Mouse (Mus musculus): ENCODE results near the gene Slc22a3. TPM values are rescaled to one million over a fixed set of nuclear protein-coding genes. Genes with fewer than 3 reads are reported as not detected.

Slc22a3 gene
- polyA plus RNA-seq, 1 experiment, result 3.3 TPM

DNA sequence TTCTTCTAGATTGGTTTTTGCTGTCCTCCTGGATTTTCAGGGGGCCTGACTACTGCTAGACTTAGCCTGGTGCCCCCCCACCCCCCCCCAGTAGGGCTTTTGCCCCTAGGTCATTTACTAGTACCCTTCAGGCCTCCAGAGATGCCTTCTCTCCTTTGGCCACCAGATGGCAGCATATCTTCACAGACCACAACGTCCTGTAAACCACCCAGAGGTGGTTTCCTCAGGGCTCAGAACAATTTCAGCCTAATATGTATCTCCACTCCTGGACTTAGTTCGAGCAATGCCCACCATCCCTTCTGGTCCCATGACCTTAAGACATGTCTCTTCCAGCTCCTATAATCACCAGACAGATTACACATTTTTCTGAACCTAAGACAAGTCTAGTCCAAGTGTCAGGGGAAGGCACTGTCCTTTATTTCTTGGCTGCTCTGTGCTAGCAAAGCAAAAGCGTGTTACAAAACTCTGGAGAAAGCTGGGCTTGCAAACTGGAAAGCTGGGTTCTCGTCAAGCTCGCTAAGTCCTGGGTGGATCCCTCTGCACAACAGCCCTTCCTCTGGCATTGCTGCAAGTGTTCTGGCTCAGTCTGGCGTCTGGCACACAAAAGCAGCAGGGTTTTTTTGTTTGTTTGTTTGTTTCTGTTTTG, 91.1 kb downstream of the Slc22a3 start:
- Histone ChIP-seq H3K27ac (ENCODE audit: control insufficient read depth, insufficient read depth, low read length) (no peak overlapping the region), H3K4me3 (ENCODE audit: control insufficient read depth, insufficient read depth, low read length) (no peak overlapping the region), H3K27me3 (ENCODE audit: control insufficient read depth, insufficient read depth, low read length) (no peaks in the 10 kb centered on the region), H3K4me1 (replicated peaks; ENCODE audit: control insufficient read depth, insufficient read depth, low read length) (peaks cover 5% of the 10 kb centered on the region; the same call in 1 of the 2 replicates), H3K36me3 (ENCODE audit: control insufficient read depth, insufficient read depth, low read length) (no peaks in the 10 kb centered on the region)
- peak; percentile 80 for DNase-seq
- WGBS, result 53% methylated on average over 6 of the region's 6 CpGs
- TF ChIP-seq CTCF (IDR thresholded peaks at IDR 0.05; ENCODE audit: borderline replicate concordance, control insufficient read depth, extremely low read depth, insufficient read depth, low read length, poor library complexity) (no peak), POLR2A (IDR thresholded peaks at IDR 0.05; ENCODE audit: control insufficient read depth, extremely low read depth, insufficient read depth, low read length, poor library complexity) (no peak)

DNA sequence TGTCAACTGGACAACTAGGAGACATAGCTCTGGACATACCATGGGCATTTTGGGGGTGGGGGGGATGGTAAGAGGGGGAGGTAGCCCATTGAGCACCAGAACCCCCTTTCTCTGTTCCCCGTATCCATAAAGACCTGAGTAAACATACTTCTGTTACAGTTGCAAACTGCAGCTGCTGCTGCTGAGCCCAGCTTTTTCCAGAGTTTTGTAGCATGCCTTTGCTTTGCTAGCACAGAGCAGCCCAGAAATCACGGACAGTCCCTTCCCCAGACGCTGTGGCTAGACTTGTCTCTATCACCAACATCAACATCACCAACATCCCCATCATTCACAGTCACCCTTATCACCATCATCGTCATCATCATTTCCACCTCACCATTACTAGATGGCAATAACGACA, 91.8 kb downstream of the Slc22a3 start:
- Histone ChIP-seq H3K36me3 (ENCODE audit: control insufficient read depth, insufficient read depth, low read length) (no peaks in the 10 kb centered on the region), H3K27me3 (ENCODE audit: control insufficient read depth, insufficient read depth, low read length) (no peaks in the 10 kb centered on the region), H3K4me1 (replicated peaks; ENCODE audit: control insufficient read depth, insufficient read depth, low read length) (peaks cover 5% of the 10 kb centered on the region; the same call in 1 of the 2 replicates), H3K27ac (ENCODE audit: control insufficient read depth, insufficient read depth, low read length) (no peak overlapping the region), H3K4me3 (ENCODE audit: control insufficient read depth, insufficient read depth, low read length) (no peak overlapping the region)
- WGBS, result 78% methylated on average over 5 of the region's 5 CpGs
- no peak for TF ChIP-seq CTCF (IDR thresholded peaks at IDR 0.05; ENCODE audit: borderline replicate concordance, control insufficient read depth, extremely low read depth, insufficient read depth, low read length, poor library complexity)
- no peak for TF ChIP-seq POLR2A (IDR thresholded peaks at IDR 0.05; ENCODE audit: control insufficient read depth, extremely low read depth, insufficient read depth, low read length, poor library complexity)
- no peak for DNase-seq

DNA sequence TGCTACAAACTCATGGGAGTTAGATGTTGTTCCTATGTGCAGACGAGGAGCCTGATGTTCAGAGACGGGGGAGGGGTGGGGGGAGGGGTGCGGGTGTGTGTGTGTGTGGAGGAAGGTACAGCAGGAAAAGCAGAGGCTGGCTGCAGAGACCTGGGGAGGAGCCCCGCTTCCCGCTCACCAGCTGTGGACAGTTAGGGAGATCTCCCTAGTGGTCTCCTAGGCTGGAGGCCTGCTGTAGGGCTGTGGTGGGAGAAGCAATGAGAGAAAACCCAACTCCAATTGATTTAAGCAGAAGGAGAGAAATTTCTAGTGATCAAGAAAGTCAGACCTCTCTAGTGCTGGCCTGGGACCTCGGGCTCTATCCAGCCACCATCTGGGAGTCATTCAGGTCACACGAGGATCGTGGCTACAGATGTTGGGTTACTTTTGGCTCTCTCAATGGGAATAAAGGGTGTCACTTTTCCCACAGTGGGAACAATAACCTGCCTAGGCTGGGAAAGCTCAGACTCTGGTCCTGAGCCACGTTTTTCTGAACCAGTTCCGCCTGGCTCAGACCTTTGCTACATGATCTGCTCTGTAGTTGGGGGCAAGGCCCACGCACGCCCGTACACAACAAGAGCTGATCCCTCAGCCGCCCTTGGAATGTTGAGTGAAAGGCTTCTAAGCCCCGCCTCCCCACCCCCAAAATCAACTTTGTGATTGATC, 92.3 kb downstream of the Slc22a3 start:
- TF ChIP-seq POLR2A (IDR thresholded peaks at IDR 0.05; ENCODE audit: control insufficient read depth, extremely low read depth, insufficient read depth, low read length, poor library complexity) (no peak), CTCF (IDR thresholded peaks at IDR 0.05; ENCODE audit: borderline replicate concordance, control insufficient read depth, extremely low read depth, insufficient read depth, low read length, poor library complexity) (no peak)
- Histone ChIP-seq H3K27me3 (ENCODE audit: control insufficient read depth, insufficient read depth, low read length) (no peaks in the 10 kb centered on the region), H3K4me1 (replicated peaks; ENCODE audit: control insufficient read depth, insufficient read depth, low read length) (peaks cover 5% of the 10 kb centered on the region; the same call in 1 of the 2 replicates), H3K4me3 (ENCODE audit: control insufficient read depth, insufficient read depth, low read length) (no peak overlapping the region), H3K27ac (ENCODE audit: control insufficient read depth, insufficient read depth, low read length) (no peak overlapping the region), H3K36me3 (ENCODE audit: control insufficient read depth, insufficient read depth, low read length) (no peaks in the 10 kb centered on the region)
- no peak for DNase-seq
- WGBS, result 65% methylated on average over 15 of the region's 15 CpGs

DNA sequence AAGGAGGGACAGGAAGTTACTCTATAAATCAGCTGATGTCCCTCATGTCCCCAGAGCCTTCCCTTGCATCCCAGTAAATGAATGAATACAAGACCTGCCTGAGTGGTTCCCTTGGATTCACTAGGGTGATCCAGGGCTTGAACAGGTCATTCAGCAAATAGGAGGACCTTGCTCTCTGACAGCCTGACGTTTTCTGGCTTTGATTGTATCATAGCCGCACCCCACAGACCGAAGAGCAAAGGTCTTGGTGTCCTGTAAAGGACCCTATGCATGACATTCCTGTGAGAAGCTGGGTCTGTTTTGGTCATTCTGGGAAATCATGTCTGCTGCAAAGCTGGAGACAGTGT, 94.6 kb downstream of the Slc22a3 start:
- H3K4me1 ChIP-seq (replicated peaks; ENCODE audit: control insufficient read depth, insufficient read depth, low read length), result peaks cover 4% of the 10 kb centered on the region
- no peaks in the 10 kb centered on the region for H3K36me3 ChIP-seq (ENCODE audit: control insufficient read depth, insufficient read depth, low read length)
- H3K27me3 ChIP-seq (ENCODE audit: control insufficient read depth, insufficient read depth, low read length), result no peaks in the 10 kb centered on the region
- no peak overlapping the region for H3K27ac ChIP-seq (ENCODE audit: control insufficient read depth, insufficient read depth, low read length)
- H3K4me3 ChIP-seq (ENCODE audit: control insufficient read depth, insufficient read depth, low read length), result no peak overlapping the region
- no peak for DNase-seq
- TF ChIP-seq POLR2A (IDR thresholded peaks at IDR 0.05; ENCODE audit: control insufficient read depth, extremely low read depth, insufficient read depth, low read length, poor library complexity), result no peak
- no peak for TF ChIP-seq CTCF (IDR thresholded peaks at IDR 0.05; ENCODE audit: borderline replicate concordance, control insufficient read depth, extremely low read depth, insufficient read depth, low read length, poor library complexity)
- 86% methylated on average over 3 of the region's 3 CpGs for WGBS

DNA sequence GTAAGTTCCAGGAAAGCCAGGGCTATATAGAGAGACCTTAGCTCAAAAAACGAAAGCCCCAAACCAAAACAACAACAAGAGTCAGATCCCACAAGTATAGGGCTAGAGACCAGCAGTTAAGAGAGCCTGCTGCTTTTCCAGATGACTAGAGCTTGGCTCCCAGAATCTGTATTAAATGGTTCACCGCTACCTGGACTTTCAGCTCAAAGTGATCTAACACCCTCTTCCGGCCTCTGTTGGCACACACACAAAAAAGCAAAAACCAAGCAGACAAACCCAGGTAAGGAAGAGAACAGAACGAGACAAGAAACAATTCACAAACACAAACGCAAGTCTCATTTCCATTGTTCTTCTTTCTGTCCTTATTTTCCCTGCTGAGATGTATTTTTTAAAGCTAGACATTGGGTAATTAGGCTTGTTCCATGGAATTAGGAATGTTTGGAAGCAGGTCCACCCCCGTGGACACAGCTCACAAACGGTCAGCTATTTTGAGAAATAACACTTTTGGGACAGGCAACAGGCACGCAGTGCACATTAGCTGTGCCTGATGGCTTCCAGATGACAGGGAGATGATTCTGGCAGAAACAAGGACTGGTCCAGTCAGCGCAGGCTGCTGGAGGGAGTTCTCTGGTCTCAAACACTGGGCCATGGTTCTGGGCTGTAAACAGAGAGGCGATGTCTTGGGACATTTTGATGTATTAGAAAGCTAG, 95.2 kb downstream of the Slc22a3 start:
- no peaks in the 10 kb centered on the region for H3K36me3 ChIP-seq (ENCODE audit: control insufficient read depth, insufficient read depth, low read length)
- WGBS, result 89% methylated on average over 10 of the region's 10 CpGs
- no peak overlapping the region for H3K27ac ChIP-seq (ENCODE audit: control insufficient read depth, insufficient read depth, low read length)
- no peak for DNase-seq
- H3K4me1 ChIP-seq (replicated peaks; ENCODE audit: control insufficient read depth, insufficient read depth, low read length), result peaks cover 4% of the 10 kb centered on the region
- H3K27me3 ChIP-seq (ENCODE audit: control insufficient read depth, insufficient read depth, low read length), result no peaks in the 10 kb centered on the region
- no peak for TF ChIP-seq POLR2A (IDR thresholded peaks at IDR 0.05; ENCODE audit: control insufficient read depth, extremely low read depth, insufficient read depth, low read length, poor library complexity)
- no peak overlapping the region for H3K4me3 ChIP-seq (ENCODE audit: control insufficient read depth, insufficient read depth, low read length)

DNA sequence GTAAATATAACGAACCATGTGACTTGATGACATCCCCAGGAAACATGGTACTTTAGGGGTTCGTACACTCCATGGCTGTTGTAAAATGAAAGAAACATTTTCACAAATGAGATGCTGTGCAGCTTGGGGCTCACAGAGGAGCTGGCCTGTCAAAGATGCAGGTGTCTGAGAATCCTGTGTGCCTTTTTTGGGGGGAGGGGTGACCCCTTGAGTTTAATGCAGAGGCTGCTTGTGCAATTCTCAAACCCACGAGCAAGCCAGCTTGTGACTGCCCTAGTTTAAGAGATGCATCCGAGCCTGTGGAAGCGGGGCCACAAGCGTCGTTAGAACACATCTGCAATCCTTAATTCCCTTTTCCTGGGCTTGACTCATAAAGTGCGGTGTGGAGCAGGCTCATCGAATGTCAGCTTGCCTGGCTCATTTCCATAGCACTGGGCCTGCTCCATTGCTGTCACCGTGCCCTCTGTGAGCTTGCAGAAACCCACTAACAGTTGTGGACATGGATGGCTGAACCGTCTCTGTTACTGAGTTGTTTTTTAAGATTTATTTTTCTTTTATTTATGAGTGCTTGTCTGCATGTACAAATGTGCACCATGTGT, 98.1 kb downstream of the Slc22a3 start:
- H3K36me3 ChIP-seq (ENCODE audit: control insufficient read depth, insufficient read depth, low read length), result no peaks in the 10 kb centered on the region
- peak overlapping the region; percentile 62; the same call in 1 of the 2 replicates for H3K27ac ChIP-seq (ENCODE audit: control insufficient read depth, insufficient read depth, low read length)
- H3K4me1 ChIP-seq (replicated peaks; ENCODE audit: control insufficient read depth, insufficient read depth, low read length), result peaks cover 4% of the 10 kb centered on the region; the same call in 1 of the 2 replicates
- TF ChIP-seq CTCF (IDR thresholded peaks at IDR 0.05; ENCODE audit: borderline replicate concordance, control insufficient read depth, extremely low read depth, insufficient read depth, low read length, poor library complexity) (no peak), POLR2A (IDR thresholded peaks at IDR 0.05; ENCODE audit: control insufficient read depth, extremely low read depth, insufficient read depth, low read length, poor library complexity) (no peak)
- no peak for DNase-seq
- no peak overlapping the region for H3K4me3 ChIP-seq (ENCODE audit: control insufficient read depth, insufficient read depth, low read length)
- WGBS, result 83% methylated on average over 11 of the region's 11 CpGs
- no peaks in the 10 kb centered on the region for H3K27me3 ChIP-seq (ENCODE audit: control insufficient read depth, insufficient read depth, low read length)
